Mouse (Mus musculus) hindbrain, embryonic 11.5 days (tissue): ENCODE results near the gene Pdzk1ip1. TPM values are rescaled to one million over a fixed set of nuclear protein-coding genes. Genes with fewer than 3 reads are reported as not detected.

Experiments used
- ATAC-seq: fragments of 200-750 bp; cut with Nextera tagmentation; 2 replicates; pipeline ENCODE4 v1.8.0; 2017; ENCODE audit warnings: mild to moderate bottlenecking, moderate TSS enrichment, moderate library complexity; ENCODE audit not compliant: low FRiP score
- DNase-seq: peaks from one replicate; pipeline ENCODE4 v3.0.0-alpha.2; 2015; ENCODE audit warnings: low spot score
- H3K27ac ChIP-seq: fragments of 300-500 bp; sonication (generic); 2 replicates; pipeline ENCODE4 v1.5.1; 2014; ENCODE audit warnings: mild to moderate bottlenecking, low read depth, low read length
- H3K27me3 ChIP-seq: fragments of 300-500 bp; sonication (generic); 2 replicates; pipeline ENCODE4 v1.6.1; 2014; ENCODE audit warnings: mild to moderate bottlenecking, low read length, moderate library complexity, mixed read lengths; ENCODE audit not compliant: control insufficient read depth, insufficient read depth
- H3K36me3 ChIP-seq: fragments of 300-500 bp; sonication (generic); 2 replicates; pipeline ENCODE4 v1.6.1; 2014; ENCODE audit warnings: mild to moderate bottlenecking, low read length, moderate library complexity, mixed read lengths; ENCODE audit not compliant: control insufficient read depth, insufficient read depth
- H3K4me1 ChIP-seq: fragments of 300-500 bp; sonication (generic); replicated peaks from 2 replicates; pipeline ENCODE4 v1.6.1; 2014; ENCODE audit warnings: low read length, mixed read lengths; ENCODE audit not compliant: control insufficient read depth, insufficient read depth
- H3K4me2 ChIP-seq: fragments of 300-500 bp; sonication (generic); replicated peaks from 2 replicates; pipeline ENCODE4 v1.6.1; 2014; ENCODE audit warnings: mild to moderate bottlenecking, low read depth, low read length
- H3K4me3 ChIP-seq: fragments of 300-500 bp; sonication (generic); 2 replicates; pipeline ENCODE4 v1.5.1; 2014; ENCODE audit warnings: low read depth, low read length
- H3K9ac ChIP-seq: fragments of 300-500 bp; sonication (generic); 2 replicates; pipeline ENCODE4 v1.6.1; 2014; ENCODE audit warnings: low read depth, low read length
- H3K9me3 ChIP-seq: fragments of 300-500 bp; sonication (generic); 2 replicates; pipeline ENCODE4 v1.6.1; 2016; ENCODE audit warnings: low read length; ENCODE audit not compliant: control insufficient read depth
- WGBS: fragments of 180-500 bp; shearing (Covaris S2); extraction: QIAGEN DNeasy Blood & Tissue Kit; methylation state at CpG from one replicate; pipeline ENCODE4 v1.1.7; 2014; 5-methylcytosine and 5-hydroxymethylcytosine counted together
- polyA plus RNA-seq: library from polyadenylated mRNA; unstranded; fragments of >200 nt; fragmentation: Nextera tagmentation; extraction: Ambion mirVana; gene quantifications from 2 replicates; pipeline ENCODE4 v1.2.1, GENCODE M21; 2014

Pdzk1ip1 gene
- polyA plus RNA-seq, 1 experiment from 2014 or later = 12.8 TPM

GRCm38 (mm10) chr4:115062875-115063517 lies 25.5 kb upstream of the Pdzk1ip1 start:
- peak overlapping the region; percentile 47 for H3K4me3 ChIP-seq
- WGBS = under 1% methylated on average over 52 of the region's 58 CpGs
- H3K9me3 ChIP-seq = no peaks in the 10 kb centered on the region
- peak; percentile 71 for DNase-seq
- ATAC-seq = peak; percentile 87
- H3K27ac ChIP-seq = no peak overlapping the region
- peak overlapping the region; percentile 38; the same call in 1 of the 2 replicates for H3K9ac ChIP-seq
- H3K27me3 ChIP-seq = peaks cover 80% of the 10 kb centered on the region
- H3K4me1 ChIP-seq = peaks cover 9% of the 10 kb centered on the region; the same call in 1 of the 2 replicates
- peak overlapping the region; percentile 96 for H3K4me2 ChIP-seq
- H3K36me3 ChIP-seq = no peaks in the 10 kb centered on the region

- H3K4me1 ChIP-seq = peaks cover 9% of the 10 kb centered on the region; the same call in 1 of the 2 replicates
- no peak overlapping the region for H3K27ac ChIP-seq
- H3K4me2 ChIP-seq = peak overlapping the region; percentile 96
- no peaks in the 10 kb centered on the region for H3K36me3 ChIP-seq
- under 1% methylated on average over 31 of the region's 31 CpGs for WGBS
- DNase-seq (peak; percentile 37), ATAC-seq (no peak; the same call in 1 of the 2 replicates)
- peak overlapping the region; percentile 47 for H3K4me3 ChIP-seq
- no peaks in the 10 kb centered on the region for H3K9me3 ChIP-seq
- peaks cover 74% of the 10 kb centered on the region for H3K27me3 ChIP-seq
- peak overlapping the region; percentile 38; the same call in 1 of the 2 replicates for H3K9ac ChIP-seq
Observed at GRCm38 (mm10) chr4:115063518-115064239, 24.8 kb upstream of the Pdzk1ip1 start.

GRCm38 (mm10) chr4:115071668-115072067 lies 16.8 kb upstream of the Pdzk1ip1 start:
- DNase-seq (no peak), ATAC-seq (no peak)
- Histone ChIP-seq H3K9ac (no peak overlapping the region), H3K4me3 (no peak overlapping the region), H3K27me3 (no peaks in the 10 kb centered on the region; the same call in 1 of the 2 replicates), H3K27ac (no peak overlapping the region), H3K9me3 (no peaks in the 10 kb centered on the region), H3K4me1 (no peaks in the 10 kb centered on the region), H3K4me2 (no peak overlapping the region), H3K36me3 (no peaks in the 10 kb centered on the region)
- WGBS = 56% methylated on average over 1 of the region's 1 CpGs

- ATAC-seq (no peak), DNase-seq (no peak)
- H3K27ac ChIP-seq = no peak overlapping the region
- WGBS = 88% methylated on average over 1 of the region's 1 CpGs
- H3K9ac ChIP-seq = no peak overlapping the region
- H3K36me3 ChIP-seq = no peaks in the 10 kb centered on the region
- no peak overlapping the region for H3K4me3 ChIP-seq
- no peak overlapping the region for H3K4me2 ChIP-seq
- no peaks in the 10 kb centered on the region for H3K9me3 ChIP-seq
- peaks cover 5% of the 10 kb centered on the region for H3K4me1 ChIP-seq
- H3K27me3 ChIP-seq = 0 out of 2 replicates have a peak, but pooled peaks cover 2% of the 10 kb centered on the region
Observed at GRCm38 (mm10) chr4:115074789-115075188, 13.7 kb upstream of the Pdzk1ip1 start.

- H3K27ac ChIP-seq = no peak overlapping the region
- no peak for ATAC-seq
- 0 out of 2 replicates have a peak, but pooled peaks cover 2% of the 10 kb centered on the region for H3K27me3 ChIP-seq
- peaks cover 5% of the 10 kb centered on the region for H3K4me1 ChIP-seq
- no peak overlapping the region for H3K9ac ChIP-seq
- DNase-seq = no peak
- H3K36me3 ChIP-seq = no peaks in the 10 kb centered on the region
- H3K4me3 ChIP-seq = no peak overlapping the region
- H3K9me3 ChIP-seq = no peaks in the 10 kb centered on the region
- no peak overlapping the region for H3K4me2 ChIP-seq
- WGBS = 73% methylated on average over 3 of the region's 3 CpGs
Observed at GRCm38 (mm10) chr4:115075204-115075915, 13.1 kb upstream of the Pdzk1ip1 start.

GRCm38 (mm10) chr4:115078892-115079820 lies 9.4 kb upstream of the Pdzk1ip1 start:
- 13% methylated on average over 10 of the region's 10 CpGs for WGBS
- Histone ChIP-seq H3K27ac (peak overlapping the region; percentile 48), H3K4me3 (no peak overlapping the region), H3K27me3 (0 out of 2 replicates have a peak, but pooled peaks cover 2% of the 10 kb centered on the region), H3K4me1 (peaks cover 5% of the 10 kb centered on the region), H3K4me2 (no peak overlapping the region), H3K9me3 (no peaks in the 10 kb centered on the region), H3K9ac (peak overlapping the region; percentile 29; the same call in 1 of the 2 replicates), H3K36me3 (no peaks in the 10 kb centered on the region)
- DNase-seq (peak; percentile 80), ATAC-seq (peak; percentile 91)

- Histone ChIP-seq H3K4me2 (no peak overlapping the region), H3K36me3 (no peaks in the 10 kb centered on the region), H3K27me3 (0 out of 2 replicates have a peak, but pooled peaks cover 2% of the 10 kb centered on the region), H3K9ac (no peak overlapping the region), H3K27ac (peak overlapping the region; percentile 3; the same call in 1 of the 2 replicates), H3K4me3 (no peak overlapping the region), H3K4me1 (peaks cover 5% of the 10 kb centered on the region), H3K9me3 (no peaks in the 10 kb centered on the region)
- DNase-seq (no peak), ATAC-seq (peak; percentile 20)
- 19% methylated on average over 5 of the region's 5 CpGs for WGBS
Observed at GRCm38 (mm10) chr4:115079821-115080349, 8.6 kb upstream of the Pdzk1ip1 start.
